8 mouse cellular contexts compared by ENCODE assay signal in genomic region chr11:5098736-5099542, GRCm38 (mm10). TPM values are rescaled to one million over a fixed set of nuclear protein-coding genes. Genes with fewer than 3 reads are reported as not detected.
DNase-seq lines count a peak whose midpoint lies in the region; ATAC-seq lines count a peak whose summit lies in the region.

Gene Rhbdd3, plus strand, starts transcription at chr11:5098926.
Gene Ewsr1, minus strand, starts transcription at chr11:5099266.

- H3K9me3 ChIP-seq in hindbrain, embryonic 12.5 days (replicated peaks): no peaks in the 10 kb centered on the region

- WGBS in hindbrain, embryonic 12.5 days: 0% methylated on average over 88 of the region's 92 CpGs

- H3K4me2 ChIP-seq in hindbrain, embryonic 12.5 days (replicated peaks): peak within 1 kb of the TSS; percentile 74

- H3K4me3 ChIP-seq in hindbrain, embryonic 12.5 days: peak within 1 kb of the TSS; percentile 93

- no peaks in the 10 kb centered on the region for H3K27me3 ChIP-seq in hindbrain, embryonic 12.5 days

- H3K4me1 ChIP-seq in hindbrain, embryonic 12.5 days: peaks cover 32% of the 10 kb centered on the region

- H3K27ac ChIP-seq in hindbrain, embryonic 12.5 days: peak within 1 kb of the TSS; percentile 95

- ATAC-seq in hindbrain, embryonic 12.5 days (ENCODE audit: low FRiP score): peak; percentile 93

- DNase-seq in Muller cell, postnatal 12 days (ENCODE audit: inconsistent ontology term): peak; percentile 99
- DNase-seq in cerebellum, adult 9-11 months: peak; percentile 97
- DNase-seq in frontal cortex, postnatal 10 days (ENCODE audit: low spot score in 2 of 2): peak; percentile 95 to 97
- DNase-seq in layer of hippocampus, postnatal 14 days (ENCODE audit: low spot score in 2 of 2): peak; percentile 98 to 100
- DNase-seq in lung, postnatal 14 days: peak; percentile 97
- peak; percentile 97 for DNase-seq in retina, adult 2 months (ENCODE audit: low read depth, low spot score)
- DNase-seq in thymus, postnatal 36 days: peak; percentile 97 to 99

- peaks cover 5% of the 10 kb centered on the region; the same call in 1 of the 2 replicates for H3K36me3 ChIP-seq in hindbrain, embryonic 12.5 days

- H3K9ac ChIP-seq in hindbrain, embryonic 12.5 days: peak within 1 kb of the TSS; percentile 99

RNA-seq across cellular contexts. Expression of gene Rhbdd3, which starts in this region (rescaled TPM):
- 27.0 and 28.9 TPM in 2 replicates for polyA plus RNA-seq in hindbrain, embryonic 12.5 days (2016; fragmentation: Nextera tagmentation; extraction: Ambion mirVana)
- 10 to 100 TPM; 21.9 to 28.1 TPM for total RNA-seq in layer of hippocampus, postnatal 14 days (2021)

RNA-seq across cellular contexts. Expression of gene Ewsr1, which starts in this region (rescaled TPM):
- 823 and 828 TPM in 2 replicates for polyA plus RNA-seq in hindbrain, embryonic 12.5 days (2016; fragmentation: Nextera tagmentation; extraction: Ambion mirVana)
- 100 to 1,000 TPM; 289 to 305 TPM for total RNA-seq in layer of hippocampus, postnatal 14 days (2021)

Comparison
In these comparisons a context has a peak if more than half of its experiments do, and no peak if none do; other contexts are left out.
1. Peak in every context shown above with its lines: DNase-seq, ATAC-seq, H3K4me3 ChIP-seq and H3K27ac ChIP-seq.